Mouse (Mus musculus): ENCODE measurements at regions not wholly inside any gene's neighbourhood (a gene's known extent, or its start where the extent isn't known, plus 50 kb on each side); places are given as distances from the start of the nearest gene placed in this dataset.
A peak's percentile ranks its signal among the peaks of the same experiment; 100 is the strongest.

DNA sequence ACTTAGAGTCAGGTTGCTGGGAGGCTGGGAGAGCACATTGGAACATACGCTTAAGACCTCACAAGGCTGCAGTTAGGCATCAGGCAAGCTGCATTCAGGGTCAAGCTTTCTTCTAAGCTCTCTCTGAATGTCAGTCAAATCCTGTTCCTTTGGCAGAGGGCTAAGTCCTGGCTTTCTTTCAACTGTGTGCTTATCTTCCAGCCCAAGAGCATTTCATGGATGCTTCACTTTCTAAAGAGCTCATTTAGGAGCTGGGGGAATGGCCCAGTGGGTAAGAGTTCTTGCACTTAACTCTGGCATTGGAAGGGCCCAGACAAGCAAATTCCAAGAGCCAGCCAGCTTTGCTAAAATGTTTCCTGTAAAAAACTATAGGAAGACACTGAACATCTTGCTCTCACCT is 70.3 kb upstream of the Tbl1xr1 start:
- Histone ChIP-seq H3K4me3 (ENCODE audit: control insufficient read depth in 1 of 2, insufficient read depth in 1 of 2, low read depth in 2 of 2, low read length in 2 of 2) (no peak overlapping the region), H3K4me1 (ENCODE audit: control insufficient read depth in 1 of 2, insufficient read depth in 2 of 2, low read length in 2 of 2) (peaks cover 4% of the 10 kb centered on the region in 2 experiments; a peak in 3 of 4 replicates), H3K9me3 (replicated peaks; ENCODE audit: insufficient read depth, low read length) (no peaks in the 10 kb centered on the region), H3K27me3 (ENCODE audit: control insufficient read depth in 1 of 2, insufficient read depth in 2 of 2, low read length in 2 of 2) (no peaks in the 10 kb centered on the region), H3K9ac (ENCODE audit: control insufficient read depth, low read depth, low read length, poor library complexity, severe bottlenecking) (no peak overlapping the region), H3K36me3 (ENCODE audit: control insufficient read depth in 1 of 2, insufficient read depth in 2 of 2, low read length in 2 of 2) (peaks cover 0 to 16% of the 10 kb centered on the region in 2 experiments; a peak in 2 of 4 replicates), H3K79me2 (ENCODE audit: control insufficient read depth, insufficient read depth, low read length, poor library complexity) (no peaks in the 10 kb centered on the region), H3K27ac (ENCODE audit: control insufficient read depth, low read depth, low read length) (no peak overlapping the region)
- no peak for TF ChIP-seq ZNF384 (IDR thresholded peaks at IDR 0.05; ENCODE audit: low read depth, low read length)
- no peak for TF ChIP-seq GABPA (IDR thresholded peaks at IDR 0.05; ENCODE audit: low read depth, low read length)
- no peak for TF ChIP-seq MAX (IDR thresholded peaks at IDR 0.05; ENCODE audit: low read length)
- TF ChIP-seq POLR2AphosphoS5 (IDR thresholded peaks at IDR 0.05; ENCODE audit: borderline replicate concordance, low read depth, low read length), result no peak
- DNase-seq (ENCODE audit: low read depth, low spot score), result no peak

DNA sequence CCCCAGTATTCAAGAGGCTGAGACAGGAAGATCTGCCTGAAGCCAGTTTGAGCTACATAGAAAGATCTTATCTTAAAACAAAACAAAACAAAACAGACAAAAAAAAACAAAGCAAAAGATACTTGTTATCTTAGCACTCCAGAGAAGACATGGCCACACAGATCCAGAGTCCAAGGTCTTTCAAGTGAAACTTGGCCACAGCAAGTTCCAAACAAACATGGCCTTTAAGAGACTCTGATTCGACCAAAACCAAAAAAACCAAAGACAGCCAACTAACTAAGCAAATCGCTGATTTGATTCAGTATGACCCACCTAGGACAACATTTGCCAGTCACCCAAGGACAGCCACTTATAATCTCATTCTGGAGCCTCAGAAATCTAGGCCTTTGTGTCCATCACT is 69.8 kb upstream of the Tbl1xr1 start:
- Histone ChIP-seq H3K4me1 (ENCODE audit: control insufficient read depth in 1 of 2, insufficient read depth in 2 of 2, low read length in 2 of 2) (peaks cover 4% of the 10 kb centered on the region in 2 experiments; a peak in 3 of 4 replicates), H3K27me3 (ENCODE audit: control insufficient read depth in 1 of 2, insufficient read depth in 2 of 2, low read length in 2 of 2) (no peaks in the 10 kb centered on the region)

DNA sequence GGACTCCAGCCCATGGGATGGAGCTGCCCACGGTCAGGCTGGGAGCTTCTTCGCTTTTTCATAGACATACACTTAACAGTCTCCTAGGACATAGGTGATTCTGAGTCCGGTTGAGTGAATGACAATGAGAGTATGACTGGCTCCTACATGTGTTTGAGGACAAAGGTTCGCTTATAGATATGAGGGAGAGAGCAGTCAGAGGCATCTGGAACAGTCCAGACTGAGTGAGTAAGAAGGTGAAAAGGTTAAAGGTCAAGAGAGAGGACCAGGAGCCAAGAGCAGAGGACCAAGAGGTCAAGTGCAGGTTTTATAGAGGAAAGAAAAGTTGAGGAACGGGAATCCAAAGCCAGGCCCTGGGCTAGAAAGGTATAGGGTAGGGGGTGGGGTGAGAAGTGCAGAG is 68.7 kb upstream of the Tbl1xr1 start:
- Histone ChIP-seq H3K9ac (ENCODE audit: control insufficient read depth, low read depth, low read length, poor library complexity, severe bottlenecking) (no peak overlapping the region), H3K4me1 (ENCODE audit: control insufficient read depth in 1 of 2, insufficient read depth in 2 of 2, low read length in 2 of 2) (peaks cover 4% of the 10 kb centered on the region in 2 experiments; a peak in 3 of 4 replicates), H3K36me3 (ENCODE audit: control insufficient read depth in 1 of 2, insufficient read depth in 2 of 2, low read length in 2 of 2) (peaks cover 0 to 16% of the 10 kb centered on the region in 2 experiments; a peak in 2 of 4 replicates), H3K27ac (ENCODE audit: control insufficient read depth, low read depth, low read length) (no peak overlapping the region), H3K4me3 (ENCODE audit: control insufficient read depth in 1 of 2, insufficient read depth in 1 of 2, low read depth in 2 of 2, low read length in 2 of 2) (no peak overlapping the region), H3K27me3 (ENCODE audit: control insufficient read depth in 1 of 2, insufficient read depth in 2 of 2, low read length in 2 of 2) (no peaks in the 10 kb centered on the region), H3K9me3 (replicated peaks; ENCODE audit: insufficient read depth, low read length) (no peaks in the 10 kb centered on the region), H3K79me2 (ENCODE audit: control insufficient read depth, insufficient read depth, low read length, poor library complexity) (no peaks in the 10 kb centered on the region)
- DNase-seq (ENCODE audit: low read depth, low spot score), result no peak
- TF ChIP-seq E2F4 (IDR thresholded peaks at IDR 0.05; ENCODE audit: borderline replicate concordance, low read depth, low read length) (no peak), POLR2AphosphoS5 (IDR thresholded peaks at IDR 0.05; ENCODE audit: borderline replicate concordance, low read depth, low read length) (no peak), TAL1 (IDR thresholded peaks at IDR 0.05; ENCODE audit: low read length) (no peak)

More for the DNA sequence above, 69.8 kb upstream of the Tbl1xr1 start:
- H3K4me3 ChIP-seq (ENCODE audit: control insufficient read depth in 1 of 2, insufficient read depth in 1 of 2, low read depth in 2 of 2, low read length in 2 of 2), result no peak overlapping the region
- H3K9ac ChIP-seq (ENCODE audit: control insufficient read depth, low read depth, low read length, poor library complexity, severe bottlenecking), result no peak overlapping the region
- H3K36me3 ChIP-seq (ENCODE audit: control insufficient read depth in 1 of 2, insufficient read depth in 2 of 2, low read length in 2 of 2), result peaks cover 0 to 16% of the 10 kb centered on the region in 2 experiments; a peak in 2 of 4 replicates
- peak; percentile 15; the same call in 1 of the 2 replicates for TF ChIP-seq GATA1 (IDR thresholded peaks at IDR 0.05; ENCODE audit: low read depth, low read length)
- no peak for TF ChIP-seq NELFE (IDR thresholded peaks at IDR 0.05; ENCODE audit: low read depth, low read length)
- DNase-seq (ENCODE audit: low read depth, low spot score), result no peak
- H3K79me2 ChIP-seq (ENCODE audit: control insufficient read depth, insufficient read depth, low read length, poor library complexity), result no peaks in the 10 kb centered on the region
- no peaks in the 10 kb centered on the region for H3K9me3 ChIP-seq (replicated peaks; ENCODE audit: insufficient read depth, low read length)
- H3K27ac ChIP-seq (ENCODE audit: control insufficient read depth, low read depth, low read length), result no peak overlapping the region

DNA sequence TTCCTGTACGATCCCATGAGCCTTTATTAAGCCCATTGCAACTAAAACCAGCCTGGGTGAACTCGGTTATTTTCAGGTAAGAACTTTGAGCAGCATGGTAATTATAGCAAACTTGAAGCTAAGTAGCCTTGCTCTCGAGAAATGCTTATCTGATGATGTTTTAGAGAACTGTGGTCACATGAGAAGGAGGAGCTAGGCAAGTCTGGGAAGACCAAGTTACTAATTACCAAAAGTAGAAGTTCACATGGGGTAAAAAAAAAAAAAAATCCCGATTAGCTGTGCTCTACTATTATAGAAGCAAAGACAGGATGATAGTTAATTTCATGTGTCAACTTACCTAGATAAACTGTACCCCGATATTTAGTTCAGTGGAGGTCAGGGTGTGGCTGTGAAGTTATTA is 68.0 kb upstream of the Tbl1xr1 start:
- TF ChIP-seq EP300 (IDR thresholded peaks at IDR 0.05; ENCODE audit: low read depth in 1 of 2, low read length in 2 of 2) (0 out of 4 replicates have a peak, but pooled peaks of 1 of the 2 experiments have one; percentile 15), CTCF (IDR thresholded peaks at IDR 0.05 in 2 of 3, conservative IDR thresholded peaks at IDR 0.05 in 1 of 3; ENCODE audit: control insufficient read depth in 1 of 3, insufficient read depth in 1 of 3, low read depth in 2 of 3, low read length in 3 of 3, poor library complexity in 1 of 3, severe bottlenecking in 1 of 3) (no peak), ZNF384 (IDR thresholded peaks at IDR 0.05; ENCODE audit: low read depth, low read length) (peak; percentile 86), GATA1 (IDR thresholded peaks at IDR 0.05; ENCODE audit: low read depth, low read length) (0 out of 2 replicates have a peak, but pooled peaks have one; percentile 26), USF2 (IDR thresholded peaks at IDR 0.05; ENCODE audit: borderline replicate concordance in 1 of 2, insufficient read depth in 1 of 2, low read depth in 1 of 2, low read length in 2 of 2) (0 out of 4 replicates have a peak, but pooled peaks of 1 of the 2 experiments have one; percentile 28), USF1 (IDR thresholded peaks at IDR 0.05; ENCODE audit: low read depth, low read length) (peak; percentile 78), BHLHE40 (IDR thresholded peaks at IDR 0.05; ENCODE audit: borderline replicate concordance, low read depth, low read length) (peak; percentile 63; the same call in 1 of the 2 replicates), SMC3 (IDR thresholded peaks at IDR 0.05; ENCODE audit: low read depth, low read length) (no peak)

More for the DNA sequence above, 68.0 kb upstream of the Tbl1xr1 start:
- Histone ChIP-seq H3K27ac (ENCODE audit: control insufficient read depth, low read depth, low read length) (no peak overlapping the region; the same call in 1 of the 2 replicates), H3K4me1 (ENCODE audit: control insufficient read depth in 1 of 2, insufficient read depth in 2 of 2, low read length in 2 of 2) (peaks cover 4% of the 10 kb centered on the region in 2 experiments; a peak in 3 of 4 replicates), H3K9me3 (replicated peaks; ENCODE audit: insufficient read depth, low read length) (no peaks in the 10 kb centered on the region), H3K36me3 (ENCODE audit: control insufficient read depth in 1 of 2, insufficient read depth in 2 of 2, low read length in 2 of 2) (peaks cover 0 to 16% of the 10 kb centered on the region in 2 experiments; a peak in 2 of 4 replicates), H3K27me3 (ENCODE audit: control insufficient read depth in 1 of 2, insufficient read depth in 2 of 2, low read length in 2 of 2) (no peaks in the 10 kb centered on the region), H3K4me3 (ENCODE audit: control insufficient read depth in 1 of 2, insufficient read depth in 1 of 2, low read depth in 2 of 2, low read length in 2 of 2) (no peak overlapping the region), H3K9ac (ENCODE audit: control insufficient read depth, low read depth, low read length, poor library complexity, severe bottlenecking) (no peak overlapping the region), H3K79me2 (ENCODE audit: control insufficient read depth, insufficient read depth, low read length, poor library complexity) (no peaks in the 10 kb centered on the region)
- DNase-seq (ENCODE audit: low read depth, low spot score), result peak; percentile 59

Data from MEL (cell line).